Mouse (Mus musculus) retina, postnatal 7 days (tissue): Measurements from ENCODE around the gene Olfr27.

Experiments
- DNase-seq: peaks from one replicate; pipeline ENCODE4 v3.0.0-alpha.2; 2012; ENCODE audit warnings: low read depth, low spot score

Olfr27 gene

GRCm38 (mm10) chr9:39127831-39128230, at the start of gene Olfr27:
Olfr27 (plus strand) TSS chr9:39128131.
- DNase-seq = no peak

- no peak for DNase-seq
Observed at GRCm38 (mm10) chr9:39078787-39079186, 49.1 kb upstream of the Olfr27 start, which contains the start of gene Olfr938. Olfr938 (minus strand) TSS chr9:39078887.

GRCm38 (mm10) chr9:39127326-39127725, 605 bp upstream of the Olfr27 start:
- no peak for DNase-seq

- no peak for DNase-seq
Observed at GRCm38 (mm10) chr9:39152401-39152800, 24.5 kb downstream of the Olfr27 start.

GRCm38 (mm10) chr9:39166004-39166403, 38.1 kb downstream of the Olfr27 start, which contains the start of gene Olfr943:
Olfr943 (plus strand) TSS chr9:39166304.
- no peak for DNase-seq
